9 mouse cellular contexts compared by ENCODE assay signal in the genomic region with DNA sequence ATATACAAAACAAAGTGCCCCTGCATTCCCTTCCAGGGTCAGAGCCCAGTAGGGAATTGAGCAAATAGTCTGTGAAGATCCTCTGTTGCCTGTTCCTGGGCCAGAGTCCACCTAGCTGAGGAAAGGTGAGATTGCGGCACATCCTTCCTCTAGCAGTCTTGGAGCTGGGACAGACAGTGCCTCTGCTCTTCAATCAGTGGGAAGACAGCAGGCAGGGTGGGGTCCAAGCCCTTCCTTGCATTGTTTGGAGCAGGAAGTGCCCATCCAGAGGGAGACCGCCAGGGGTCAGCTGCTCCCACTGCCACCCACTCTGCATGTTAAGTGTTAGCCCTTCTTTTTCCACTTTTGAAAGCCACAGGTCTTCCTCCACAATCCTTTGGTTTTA. TPM values are rescaled to one million over a fixed set of nuclear protein-coding genes. Genes with fewer than 3 reads are reported as not detected.
DNase-seq lines count a peak whose midpoint lies in the region; ATAC-seq lines count a peak whose summit lies in the region.
"Had no signal": no experiment of that assay in that cellular context is flagged by ENCODE, and none has a peak within 500 bp of the region (broad histone marks: within the 10 kb centered on the region; RNA-seq: fewer than 3 reads in every experiment).

No protein-coding gene starts in this region.

- no peak overlapping the region for H3K4me3 ChIP-seq in embryonic facial prominence, embryonic 13.5 days
- no peak overlapping the region for H3K4me3 ChIP-seq in hindbrain, embryonic 12.5 days
- H3K4me3 ChIP-seq in limb, embryonic 15.5 days, result no peak overlapping the region
- no peak overlapping the region for H3K4me3 ChIP-seq in neural tube, embryonic 15.5 days (replicated peaks)

- H3K4me2 ChIP-seq in embryonic facial prominence, embryonic 13.5 days, result no peak overlapping the region
- no peak overlapping the region for H3K4me2 ChIP-seq in hindbrain, embryonic 12.5 days (replicated peaks)
- no peak overlapping the region for H3K4me2 ChIP-seq in limb, embryonic 15.5 days
- H3K4me2 ChIP-seq in neural tube, embryonic 15.5 days, result no peak overlapping the region

- DNase-seq in ES-CJ7 (ENCODE audit: low read depth, low spot score), result peak; percentile 47
- DNase-seq in left cerebral cortex, adult 11 months (ENCODE audit: low spot score), result no peak
- no peak for DNase-seq in ovary, postnatal 36 days (ENCODE audit: low spot score)

- WGBS in embryonic facial prominence, embryonic 13.5 days, result 75% methylated on average over 2 of the region's 2 CpGs
- WGBS in hindbrain, embryonic 12.5 days, result 79% methylated on average over 2 of the region's 2 CpGs
- WGBS in limb, embryonic 15.5 days, result 76% methylated on average over 2 of the region's 2 CpGs
- 82% methylated on average over 2 of the region's 2 CpGs for WGBS in neural tube, embryonic 15.5 days

- H3K4me1 ChIP-seq in embryonic facial prominence, embryonic 13.5 days, result peaks cover 3% of the 10 kb centered on the region; the same call in 1 of the 2 replicates
- no peaks in the 10 kb centered on the region for H3K4me1 ChIP-seq in hindbrain, embryonic 12.5 days
- H3K4me1 ChIP-seq in limb, embryonic 15.5 days, result no peaks in the 10 kb centered on the region; the same call in 1 of the 2 replicates
- H3K4me1 ChIP-seq in neural tube, embryonic 15.5 days, result peaks cover 9% of the 10 kb centered on the region; the same call in 1 of the 2 replicates

- H3K27me3 ChIP-seq in embryonic facial prominence, embryonic 13.5 days, result no peaks in the 10 kb centered on the region
- no peaks in the 10 kb centered on the region for H3K27me3 ChIP-seq in hindbrain, embryonic 12.5 days
- H3K27me3 ChIP-seq in limb, embryonic 15.5 days, result no peaks in the 10 kb centered on the region
- H3K27me3 ChIP-seq in neural tube, embryonic 15.5 days (replicated peaks), result no peaks in the 10 kb centered on the region
- H3K27me3 ChIP-seq: Patski had no signal

- no peaks in the 10 kb centered on the region for H3K9me3 ChIP-seq in embryonic facial prominence, embryonic 13.5 days
- no peaks in the 10 kb centered on the region for H3K9me3 ChIP-seq in hindbrain, embryonic 12.5 days (replicated peaks)
- H3K9me3 ChIP-seq in limb, embryonic 15.5 days, result no peaks in the 10 kb centered on the region
- H3K9me3 ChIP-seq in neural tube, embryonic 15.5 days (replicated peaks), result no peaks in the 10 kb centered on the region

- no peak overlapping the region for H3K9ac ChIP-seq in embryonic facial prominence, embryonic 13.5 days
- no peak overlapping the region for H3K9ac ChIP-seq in hindbrain, embryonic 12.5 days
- H3K9ac ChIP-seq in limb, embryonic 15.5 days, result no peak overlapping the region
- no peak overlapping the region for H3K9ac ChIP-seq in neural tube, embryonic 15.5 days (replicated peaks)

- H3K27ac ChIP-seq in embryonic facial prominence, embryonic 13.5 days, result peak overlapping the region; percentile 84
- peak overlapping the region; percentile 53; the same call in 1 of the 2 replicates for H3K27ac ChIP-seq in hindbrain, embryonic 12.5 days
- H3K27ac ChIP-seq in limb, embryonic 15.5 days, result peak overlapping the region; percentile 51
- H3K27ac ChIP-seq in neural tube, embryonic 15.5 days (replicated peaks), result peak overlapping the region; percentile 72

- ATAC-seq in embryonic facial prominence, embryonic 13.5 days (ENCODE audit: insufficient number of reproducible peaks, insufficient read depth, low FRiP score, low TSS enrichment, low read depth), result no peak
- ATAC-seq in hindbrain, embryonic 12.5 days (ENCODE audit: low FRiP score), result 0 out of 2 replicates have a peak, but pooled peaks have one; percentile 24
- no peak for ATAC-seq in limb, embryonic 15.5 days (ENCODE audit: insufficient number of reproducible peaks, low FRiP score, low TSS enrichment, low read depth)
- no peak for ATAC-seq in neural tube, embryonic 15.5 days (ENCODE audit: low FRiP score)
- no peak for ATAC-seq in activated CD4-positive, CD25-positive, alpha-beta regulatory T cell, adult 4 months
- ATAC-seq: Patski had no signal

- H3K36me3 ChIP-seq in embryonic facial prominence, embryonic 13.5 days, result peaks cover 96% of the 10 kb centered on the region
- peaks cover 92% of the 10 kb centered on the region for H3K36me3 ChIP-seq in hindbrain, embryonic 12.5 days
- H3K36me3 ChIP-seq in limb, embryonic 15.5 days, result peaks cover 95% of the 10 kb centered on the region
- peaks cover 94% of the 10 kb centered on the region for H3K36me3 ChIP-seq in neural tube, embryonic 15.5 days

RNA-seq across cellular contexts. Expression of a gene that starts 21.6 kb away (rescaled TPM):
- 0.12 and 0.42 TPM in 2 replicates for polyA plus RNA-seq in embryonic facial prominence, embryonic 13.5 days (2015; fragmentation: Nextera tagmentation; extraction: Ambion mirVana)
- polyA plus RNA-seq in hindbrain, embryonic 12.5 days (2016; fragmentation: Nextera tagmentation; extraction: Ambion mirVana), result 0.10 and 0.22 TPM in 2 replicates
- 0.10 and 0.18 TPM in 2 replicates for polyA plus RNA-seq in limb, embryonic 15.5 days (2015; fragmentation: Nextera tagmentation; extraction: Ambion mirVana)
- 0.73 and 0.97 TPM in 2 replicates for polyA plus RNA-seq in neural tube, embryonic 15.5 days (2015; fragmentation: Nextera tagmentation; extraction: Ambion mirVana)
- under 1 TPM; 0.24 to 0.30 TPM for polyA plus RNA-seq in activated CD4-positive, CD25-positive, alpha-beta regulatory T cell, adult 4 months (2017; shearing (Covaris generic))

RNA-seq across cellular contexts. Expression of a gene that starts 22.4 kb away (rescaled TPM):
- polyA plus RNA-seq in embryonic facial prominence, embryonic 13.5 days (2015; fragmentation: Nextera tagmentation; extraction: Ambion mirVana), result 82.4 and 83.6 TPM in 2 replicates
- 82.3 and 83.3 TPM in 2 replicates for polyA plus RNA-seq in hindbrain, embryonic 12.5 days (2016; fragmentation: Nextera tagmentation; extraction: Ambion mirVana)
- 52.5 and 53.8 TPM in 2 replicates for polyA plus RNA-seq in limb, embryonic 15.5 days (2015; fragmentation: Nextera tagmentation; extraction: Ambion mirVana)
- 95.7 and 111 TPM in 2 replicates for polyA plus RNA-seq in neural tube, embryonic 15.5 days (2015; fragmentation: Nextera tagmentation; extraction: Ambion mirVana)
- 1 to 10 TPM; 3.9 to 7.4 TPM for polyA plus RNA-seq in activated CD4-positive, CD25-positive, alpha-beta regulatory T cell, adult 4 months (2017; shearing (Covaris generic))

RNA-seq across cellular contexts. Expression of a gene that starts 53.0 kb away (rescaled TPM):
- polyA plus RNA-seq in embryonic facial prominence, embryonic 13.5 days (2015; fragmentation: Nextera tagmentation; extraction: Ambion mirVana), result 29.0 and 29.5 TPM in 2 replicates
- 19.7 and 23.4 TPM in 2 replicates for polyA plus RNA-seq in hindbrain, embryonic 12.5 days (2016; fragmentation: Nextera tagmentation; extraction: Ambion mirVana)
- 25.0 and 26.9 TPM in 2 replicates for polyA plus RNA-seq in limb, embryonic 15.5 days (2015; fragmentation: Nextera tagmentation; extraction: Ambion mirVana)
- polyA plus RNA-seq in neural tube, embryonic 15.5 days (2015; fragmentation: Nextera tagmentation; extraction: Ambion mirVana), result 7.9 and 11.9 TPM in 2 replicates
- polyA plus RNA-seq in activated CD4-positive, CD25-positive, alpha-beta regulatory T cell, adult 4 months (2017; shearing (Covaris generic)), result 1 to 10 TPM; 6.1 to 9.0 TPM
